Mouse (Mus musculus): ENCODE data around the gene Anks1.

Anks1 gene

DNA sequence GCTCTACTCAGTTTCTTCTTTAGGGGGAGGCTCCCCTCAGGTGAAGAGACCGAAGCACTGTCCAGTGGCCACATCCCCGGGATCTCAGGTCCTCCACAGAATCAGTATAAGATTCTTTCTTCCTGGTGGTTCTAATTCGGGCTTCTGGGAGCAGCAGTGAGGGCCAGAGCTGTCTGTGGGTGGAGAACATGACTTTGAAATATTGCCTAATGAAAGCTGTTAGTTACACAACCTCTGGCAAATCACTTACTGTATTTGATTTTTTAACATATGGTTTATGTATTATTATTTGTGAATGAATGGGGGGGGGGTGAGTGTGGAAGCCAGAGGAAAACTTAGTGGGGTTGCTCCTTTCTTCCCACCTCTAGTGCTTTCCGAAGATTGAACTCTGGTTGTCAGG lies 22.7 kb downstream of the Anks1 start:
- DNase-seq (ENCODE audit: low spot score), result no peak

DNA sequence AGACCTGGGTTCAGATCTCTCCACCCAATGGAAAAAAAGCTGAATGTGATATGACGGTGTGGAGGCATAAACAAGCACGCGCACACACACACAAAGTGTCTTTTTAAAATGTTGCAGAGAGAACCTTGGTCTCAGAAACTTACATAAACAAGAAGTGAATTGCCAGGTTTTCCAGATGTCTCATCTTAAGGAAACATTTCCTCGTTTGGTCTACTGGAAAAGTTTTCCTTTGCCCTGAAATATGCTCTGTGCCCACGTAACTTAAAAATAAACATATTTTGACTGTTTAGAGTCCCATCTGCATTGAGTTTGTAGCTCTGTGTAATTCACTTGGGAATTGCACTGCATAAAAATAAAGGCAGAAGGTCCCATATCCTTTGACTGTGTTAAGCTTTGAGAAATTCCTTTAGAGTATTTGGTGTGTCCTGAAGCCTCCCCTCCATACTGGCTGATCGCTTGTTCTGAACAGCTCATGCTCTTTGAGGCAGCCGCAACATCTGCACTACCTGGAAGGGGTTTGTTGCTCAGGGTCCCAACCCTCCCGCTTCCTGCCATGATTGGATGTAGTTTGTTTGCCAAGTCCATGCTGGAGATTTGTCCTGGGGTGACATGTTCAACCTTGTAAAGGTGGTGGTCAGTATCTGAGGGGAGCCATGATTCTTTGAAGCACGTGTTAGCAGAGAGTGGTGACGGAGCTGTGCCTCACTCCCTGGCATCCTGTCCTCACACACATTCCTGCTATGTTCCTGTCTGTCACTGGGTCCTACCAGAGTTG lies 25.2 kb downstream of the Anks1 start:
- no peak for DNase-seq (ENCODE audit: low spot score)

DNA sequence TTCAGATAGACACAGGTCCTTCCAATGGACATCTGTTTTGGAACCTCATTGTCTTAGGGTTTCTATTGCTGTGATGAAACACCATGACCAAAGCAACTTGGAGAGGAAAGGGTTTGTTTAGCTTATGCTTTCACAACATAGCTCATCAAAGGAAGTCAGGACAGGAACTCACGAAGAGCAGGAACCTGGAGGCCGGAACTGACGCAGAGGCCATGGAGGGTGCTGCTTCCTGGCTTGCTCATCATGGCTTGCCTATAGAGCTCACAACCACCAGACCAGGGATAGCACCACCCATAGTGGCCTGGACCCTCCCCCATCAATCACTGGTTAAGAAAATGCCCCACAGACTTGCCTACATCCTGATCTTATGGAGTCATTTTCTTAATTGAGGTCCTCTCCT lies 26.0 kb downstream of the Anks1 start:
- DNase-seq (ENCODE audit: low spot score), result no peak

DNA sequence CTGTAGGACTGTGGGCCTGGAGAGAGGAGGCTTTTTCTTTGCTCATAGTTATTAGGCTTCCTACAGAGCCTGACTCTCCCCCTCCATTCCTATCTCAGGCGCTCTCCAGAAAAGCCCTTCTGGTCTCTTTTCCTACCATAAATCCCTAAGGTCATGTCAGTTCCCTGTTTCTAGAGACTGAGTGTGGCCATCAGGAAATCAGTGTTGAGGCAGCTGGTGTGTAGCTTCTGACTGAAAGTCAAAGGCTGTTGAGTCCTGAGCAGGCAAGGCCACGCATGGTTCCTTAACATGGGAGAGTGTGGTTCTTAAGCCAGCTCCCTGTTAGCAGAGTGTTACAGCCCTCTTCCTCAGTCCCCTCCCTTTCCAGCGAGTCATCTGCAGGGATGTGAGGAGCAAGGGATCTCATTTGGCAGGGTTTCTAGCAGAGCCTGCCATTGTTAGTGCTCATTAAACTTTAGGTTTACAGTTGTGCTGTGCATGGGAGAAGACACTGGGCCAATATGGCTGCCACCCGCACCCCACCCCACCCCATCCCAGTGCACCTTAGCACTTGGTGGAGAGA lies 28.0 kb downstream of the Anks1 start:
- no peak for DNase-seq (ENCODE audit: low spot score)

DNA sequence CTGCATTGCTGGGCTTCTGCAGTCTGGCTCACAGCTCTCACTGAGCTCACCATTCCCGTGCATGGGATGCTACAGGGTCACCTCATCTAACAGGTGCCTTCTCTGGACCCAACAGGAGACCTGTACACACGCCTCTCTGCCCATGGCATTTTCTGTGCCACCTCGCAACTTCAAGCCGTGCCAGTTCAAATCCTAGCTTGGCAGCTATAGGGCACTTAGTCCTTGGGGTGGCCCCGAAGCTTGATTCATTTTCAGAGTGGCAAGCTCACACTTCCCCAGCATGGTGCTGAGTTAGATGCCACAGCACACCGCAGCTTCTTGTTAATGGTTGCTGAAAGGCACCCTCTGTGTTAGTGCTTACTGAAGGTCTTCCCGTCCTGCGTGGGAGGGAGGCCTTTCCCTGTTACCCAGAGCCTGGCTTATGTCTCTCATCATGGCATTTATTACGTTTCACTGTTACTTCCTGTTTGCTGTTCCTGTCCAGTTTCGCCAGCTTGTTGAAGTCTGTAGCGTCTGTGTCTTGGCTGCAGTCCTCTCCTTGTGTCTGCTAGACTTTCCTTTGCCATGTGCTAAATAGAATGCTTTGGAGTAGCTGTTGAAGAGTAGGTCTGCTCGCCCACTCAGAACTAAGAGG lies 29.1 kb downstream of the Anks1 start:
- no peak for DNase-seq (ENCODE audit: low spot score)

DNA sequence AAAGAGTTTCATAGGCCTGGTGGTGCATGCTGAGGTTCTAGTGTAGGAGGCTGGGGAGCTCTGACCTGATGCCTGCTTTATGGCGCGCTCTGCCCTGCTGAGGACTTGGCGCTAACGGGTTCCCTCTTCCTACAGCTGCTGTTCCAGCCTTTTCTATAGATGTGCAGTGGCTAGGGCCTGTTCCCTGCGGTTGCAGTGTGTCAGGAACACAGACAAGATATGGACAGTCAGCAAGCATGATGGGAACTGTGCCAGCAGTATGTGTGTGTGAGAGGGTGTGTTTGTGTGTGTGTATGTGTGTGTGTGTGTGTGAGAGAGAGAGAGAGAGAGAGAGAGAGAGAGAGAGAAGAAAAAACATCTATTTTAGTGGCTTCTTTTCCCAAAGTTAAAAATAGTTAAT lies 29.9 kb downstream of the Anks1 start:
- no peak for DNase-seq (ENCODE audit: low spot score)

DNA sequence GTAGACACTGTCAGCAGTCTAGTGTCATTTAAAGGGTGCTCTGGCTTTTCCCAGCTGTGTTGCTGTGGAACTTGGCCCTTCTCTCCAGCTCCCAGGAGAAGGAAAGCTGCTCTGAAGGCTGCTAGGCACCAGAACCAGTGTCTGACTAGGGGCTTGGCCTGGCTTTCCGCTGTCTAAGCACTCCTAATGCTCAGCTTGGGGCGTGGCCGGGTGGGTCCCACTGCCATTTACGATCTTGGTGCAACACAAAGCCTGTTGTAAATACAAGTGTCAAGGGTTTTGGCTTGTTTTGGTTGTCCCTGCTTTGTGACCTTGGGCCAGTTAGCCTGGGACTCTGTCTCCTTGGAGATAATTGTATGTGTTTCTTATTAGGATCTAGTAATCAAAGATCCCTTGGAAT lies 31.2 kb downstream of the Anks1 start:
- DNase-seq (ENCODE audit: low spot score), result no peak

DNA sequence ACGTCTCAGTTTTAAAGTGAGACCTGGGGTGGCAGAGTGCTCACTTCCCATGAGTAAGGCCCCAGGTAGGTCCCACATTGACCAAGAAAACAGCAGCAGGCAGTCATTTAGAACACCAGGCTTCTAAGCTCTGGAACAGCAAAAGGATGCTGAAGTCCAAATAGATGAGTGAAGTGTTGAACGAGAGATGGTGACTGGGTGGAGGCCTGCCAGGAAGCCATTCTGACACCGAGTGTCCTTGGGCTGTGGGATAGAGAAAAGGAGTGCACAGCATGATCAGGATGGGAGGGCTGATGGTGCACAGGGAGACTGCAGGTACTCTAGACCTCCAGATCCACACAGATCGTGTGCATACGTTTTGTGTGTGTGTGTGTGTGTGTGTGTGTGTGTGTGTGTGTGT lies 32.1 kb downstream of the Anks1 start:
- DNase-seq (ENCODE audit: low spot score), result no peak

DNA sequence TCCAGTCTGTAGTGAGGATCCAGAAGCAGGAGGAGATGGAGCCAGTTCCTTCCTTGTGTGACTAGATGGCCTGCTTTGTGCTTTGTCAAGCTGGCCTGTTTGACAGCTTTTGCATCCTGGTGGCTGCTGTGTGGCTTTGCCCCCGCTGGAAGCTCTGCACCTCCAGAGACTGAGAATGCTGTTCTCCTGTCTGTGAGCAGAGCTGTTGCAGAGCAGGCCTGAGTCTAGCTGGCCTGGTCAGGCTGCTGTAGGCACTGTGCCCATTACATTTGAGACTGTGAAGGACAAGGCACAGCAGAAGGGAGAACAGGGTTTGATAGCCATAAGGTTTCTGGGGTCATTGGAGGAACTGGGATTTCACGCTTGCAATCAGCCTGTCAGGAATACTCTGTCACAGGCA lies 32.6 kb downstream of the Anks1 start:
- DNase-seq (ENCODE audit: low spot score), result no peak

DNA sequence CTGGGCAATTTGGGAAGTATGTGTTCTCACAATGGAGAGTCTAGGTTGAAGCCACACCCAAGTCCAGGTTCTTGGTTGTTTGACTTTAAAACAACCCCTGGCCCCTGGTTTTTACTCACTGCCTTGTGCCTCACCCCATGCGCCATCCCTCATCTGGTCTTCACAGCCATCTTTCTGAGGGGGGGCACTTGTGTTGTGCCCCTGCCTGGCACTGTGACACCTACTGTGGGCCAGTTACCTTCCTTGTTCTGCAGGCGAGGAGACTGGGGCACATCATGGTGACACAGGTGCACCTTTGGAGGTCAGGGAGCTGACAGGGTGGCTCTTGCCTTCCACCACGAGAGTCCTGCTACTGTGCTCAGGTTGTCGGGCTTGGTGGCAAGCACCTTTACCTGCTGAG lies 33.0 kb downstream of the Anks1 start:
- no peak for DNase-seq (ENCODE audit: low spot score)

DNA sequence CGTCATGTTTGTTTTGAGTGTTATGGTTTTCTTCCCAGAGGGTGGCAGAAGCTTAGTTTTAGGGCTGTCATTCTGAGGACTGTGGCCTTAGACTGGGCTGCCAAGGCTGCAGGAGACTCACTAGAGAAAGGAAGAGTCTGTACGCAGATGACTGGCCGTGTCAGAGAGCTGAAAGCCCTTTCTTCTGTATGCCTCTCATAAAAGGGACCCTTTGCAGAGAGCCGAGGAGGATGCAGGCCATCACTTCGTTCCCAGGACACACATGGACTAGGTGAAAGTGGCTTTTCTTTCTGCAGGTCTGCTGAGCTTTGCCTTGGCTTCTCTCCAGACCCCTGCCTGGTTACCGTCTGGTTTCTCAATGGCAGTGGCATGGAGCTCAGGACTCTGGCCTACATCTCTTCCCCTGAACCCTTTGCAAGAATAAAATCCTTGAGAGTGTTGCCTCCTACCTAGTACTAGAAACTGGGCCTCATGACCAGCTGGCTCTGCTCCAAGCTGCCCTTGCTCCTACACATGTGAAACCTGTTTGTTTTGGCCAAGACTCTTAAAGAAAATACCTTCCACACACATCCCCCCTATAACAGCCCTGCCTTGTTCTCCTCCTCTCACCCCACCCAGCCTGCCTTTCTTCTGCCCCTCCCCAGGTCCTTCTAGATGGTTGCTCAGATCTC lies 36.6 kb downstream of the Anks1 start:
- no peak for DNase-seq (ENCODE audit: low spot score)

DNA sequence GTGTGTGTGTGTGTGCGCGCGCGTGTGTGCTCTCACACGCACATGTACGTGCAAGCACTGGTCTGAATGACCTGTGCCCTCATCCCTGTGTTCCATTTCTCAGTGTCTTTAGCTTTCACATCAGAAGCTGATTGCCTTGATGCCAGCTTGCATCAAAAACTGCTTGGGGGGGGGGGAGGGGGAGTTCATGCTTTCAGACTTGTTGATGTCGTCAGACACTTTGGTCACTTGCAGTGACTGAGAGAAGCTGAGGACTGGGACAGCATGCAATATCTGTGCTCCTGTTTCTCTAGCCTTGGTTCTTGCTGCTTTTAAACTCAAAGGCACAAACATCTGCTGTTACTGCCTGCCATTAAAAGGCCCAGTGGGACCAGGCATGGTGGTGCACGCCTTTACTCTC lies 37.3 kb downstream of the Anks1 start:
- DNase-seq (ENCODE audit: low spot score), result no peak

DNA sequence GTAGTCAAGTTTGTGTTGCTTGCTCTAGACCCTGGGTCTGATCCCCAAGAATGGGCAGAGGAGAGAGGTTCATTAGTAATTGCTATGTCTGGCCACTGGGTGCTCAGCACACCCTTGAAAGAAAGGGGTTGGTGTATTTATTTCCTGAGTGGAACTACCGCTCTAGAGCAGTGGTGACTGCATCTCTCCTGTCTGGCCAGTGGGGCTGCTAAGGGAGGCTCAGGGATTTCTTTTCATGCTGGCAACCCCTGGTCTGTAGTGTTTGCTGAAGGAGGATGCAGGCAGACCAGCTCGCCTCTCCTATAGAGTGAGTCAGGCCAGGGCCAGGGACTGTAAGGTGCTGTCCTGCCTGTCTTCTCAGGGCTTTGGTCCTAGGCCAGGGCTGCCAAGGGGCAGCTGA lies 38.0 kb downstream of the Anks1 start:
- DNase-seq (ENCODE audit: low spot score), result no peak

DNA sequence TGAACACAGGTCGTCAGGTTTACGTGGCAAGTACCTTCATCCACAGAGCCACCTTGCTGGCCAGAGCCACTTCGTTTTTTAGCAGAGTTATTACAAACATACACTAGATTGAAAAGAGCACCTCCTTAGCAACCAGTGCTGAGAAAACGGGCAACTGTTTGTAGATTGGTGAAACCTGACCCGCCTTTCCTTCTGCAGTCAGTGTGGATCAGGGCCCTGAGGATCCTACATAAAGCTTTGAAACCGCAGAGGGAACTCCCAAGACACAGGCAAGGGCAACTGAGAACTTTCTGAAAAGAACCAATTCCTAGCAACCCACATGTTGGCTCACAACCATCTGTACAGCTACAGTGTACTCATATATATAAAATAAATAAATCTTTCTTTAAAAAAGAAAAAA lies 44.0 kb downstream of the Anks1 start:
- no peak for DNase-seq (ENCODE audit: low spot score)

DNA sequence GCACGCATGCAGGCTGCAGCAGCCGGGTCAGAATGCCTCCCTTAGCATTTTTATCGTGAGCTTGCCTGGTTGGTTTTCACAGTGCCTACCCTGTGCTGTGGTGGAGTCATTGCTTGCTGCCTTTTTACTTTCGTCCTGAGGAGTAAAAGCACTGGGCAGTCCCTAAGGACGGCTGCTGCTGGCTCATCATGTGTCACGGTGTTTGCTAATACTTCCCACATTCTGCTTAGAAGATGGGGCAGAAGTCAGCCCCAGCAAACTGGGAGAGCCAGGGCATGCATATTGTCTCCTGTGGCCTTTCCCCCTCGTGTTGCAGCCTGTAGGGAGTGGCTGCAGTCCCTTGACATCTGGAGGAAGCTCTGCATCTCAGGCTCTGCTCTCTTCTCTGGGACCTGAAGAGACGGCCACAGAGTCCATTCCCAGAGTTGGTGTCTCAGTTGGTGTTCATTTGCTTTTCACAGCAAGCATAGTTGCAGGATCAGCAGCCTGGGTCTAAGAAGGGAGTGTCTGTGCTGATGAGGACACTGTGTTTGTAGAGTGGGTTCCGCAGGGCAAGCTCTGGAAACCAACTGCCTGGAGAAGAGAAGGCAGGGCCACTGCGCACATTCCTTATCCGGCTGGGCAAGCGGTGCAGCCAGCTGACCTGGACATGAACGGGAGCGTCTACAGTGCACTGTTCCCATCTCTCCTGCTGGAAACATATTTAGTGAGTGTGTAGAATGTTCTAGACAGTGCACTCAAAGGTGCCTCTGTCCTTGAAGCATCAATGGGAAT lies 45.7 kb downstream of the Anks1 start:
- no peak for DNase-seq (ENCODE audit: low spot score)

DNA sequence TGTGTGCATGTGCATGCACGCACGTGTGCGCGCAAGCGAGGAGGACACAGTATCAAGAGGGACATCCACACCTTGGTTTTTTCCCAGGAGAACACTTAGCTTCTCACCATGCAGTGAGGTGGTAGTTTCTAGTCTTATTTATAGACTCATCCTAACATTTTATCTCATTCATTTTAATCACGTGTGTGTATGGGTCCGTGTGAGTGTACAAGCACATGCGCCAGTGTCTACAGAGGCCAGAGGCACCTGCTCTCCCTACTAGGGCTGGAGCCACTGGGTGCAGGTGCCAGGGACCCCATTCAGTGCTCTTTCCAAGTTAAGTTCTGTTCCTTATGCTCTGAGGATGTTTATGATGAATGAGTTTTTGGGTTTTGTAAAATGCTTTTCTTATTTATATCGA lies 48.5 kb downstream of the Anks1 start:
- DNase-seq (ENCODE audit: low spot score), result no peak

DNA sequence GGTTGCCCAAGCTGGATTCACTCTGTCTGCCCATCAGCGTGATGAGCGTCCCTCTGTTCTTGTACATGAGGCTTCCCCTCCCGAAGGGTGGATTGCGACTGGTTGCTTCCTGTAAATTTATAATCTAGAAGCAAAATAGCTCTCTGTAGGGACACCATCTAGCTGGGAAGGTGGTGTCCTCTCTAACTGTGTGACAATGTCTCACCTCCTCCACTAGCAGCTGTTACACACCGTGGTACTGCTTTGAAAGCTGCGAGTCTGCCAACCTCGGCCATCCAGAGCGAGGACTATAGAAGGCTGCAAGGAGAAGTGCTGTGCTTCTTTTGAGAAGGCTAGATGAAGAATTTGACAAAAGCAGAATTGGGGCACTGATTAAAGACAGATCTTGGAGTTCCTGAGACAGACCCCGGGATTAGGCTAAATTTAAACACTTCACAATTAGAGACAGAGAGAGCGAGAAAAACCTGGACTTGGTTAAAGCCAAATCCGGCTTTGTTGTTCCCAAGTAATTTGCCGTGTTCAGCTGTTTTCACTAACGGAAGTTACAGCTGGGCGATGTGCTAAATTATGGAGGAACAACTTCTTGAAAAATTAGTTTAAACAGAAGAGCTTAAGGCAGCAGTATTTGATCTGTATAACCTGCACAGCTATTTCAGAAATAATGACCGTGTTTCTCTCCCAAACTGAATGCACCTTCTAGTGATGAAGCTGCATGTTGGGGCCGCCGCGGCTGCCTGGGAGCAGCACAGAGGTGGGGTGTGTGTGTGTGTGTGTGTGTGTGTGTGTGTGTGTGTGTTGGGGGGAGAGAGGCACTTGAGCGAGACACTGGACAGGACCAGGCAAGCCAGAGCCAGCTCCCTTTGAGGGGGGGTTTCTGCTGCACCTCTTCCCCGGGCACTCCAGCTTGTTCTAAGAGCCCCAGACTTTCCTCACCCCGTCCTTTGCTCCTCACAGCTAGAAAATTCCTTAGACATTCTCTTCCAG lies 51.3 kb downstream of the Anks1 start:
- no peak for DNase-seq (ENCODE audit: low spot score)

DNA sequence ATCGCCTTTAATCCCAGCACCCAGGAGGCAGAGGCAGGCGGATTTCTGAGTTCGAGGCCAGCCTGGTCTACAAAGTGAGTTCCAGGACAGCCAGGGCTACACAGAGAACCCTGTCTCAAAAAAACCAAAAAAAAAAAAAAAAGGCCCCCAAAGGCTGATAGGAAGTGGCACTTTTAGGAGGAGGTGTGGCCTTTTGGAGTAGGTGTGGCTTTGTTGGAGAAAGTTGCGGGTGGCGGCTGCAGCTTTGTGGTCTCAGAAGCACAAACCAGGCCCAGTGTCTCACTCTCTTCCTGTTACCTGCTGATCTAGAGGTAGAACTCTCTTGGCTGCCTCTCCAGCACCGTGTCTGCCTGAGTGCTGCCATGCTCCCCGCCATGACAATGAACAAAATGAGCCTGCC lies 54.0 kb downstream of the Anks1 start:
- peak; percentile 9 for DNase-seq (ENCODE audit: low spot score)

DNA sequence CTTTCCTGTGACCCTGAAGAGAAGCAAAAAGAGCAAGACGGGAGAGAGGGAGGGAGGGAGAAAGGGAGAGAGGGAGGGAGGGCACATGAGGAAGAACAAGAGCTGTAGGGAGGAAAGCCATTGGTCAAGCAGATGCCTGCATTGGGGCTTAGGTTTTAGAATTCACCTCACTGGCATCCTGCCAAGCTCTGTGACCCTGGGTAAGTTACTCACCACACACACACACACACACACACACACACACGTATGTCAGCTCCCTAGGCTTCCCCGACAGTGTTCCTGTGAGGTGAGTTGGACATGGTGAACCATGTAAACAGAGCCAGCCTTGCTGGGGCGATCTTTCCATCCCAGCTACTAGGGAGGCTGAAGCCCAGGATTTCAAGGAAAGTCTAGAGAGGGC lies 55.5 kb downstream of the Anks1 start:
- DNase-seq (ENCODE audit: low spot score), result no peak

DNA sequence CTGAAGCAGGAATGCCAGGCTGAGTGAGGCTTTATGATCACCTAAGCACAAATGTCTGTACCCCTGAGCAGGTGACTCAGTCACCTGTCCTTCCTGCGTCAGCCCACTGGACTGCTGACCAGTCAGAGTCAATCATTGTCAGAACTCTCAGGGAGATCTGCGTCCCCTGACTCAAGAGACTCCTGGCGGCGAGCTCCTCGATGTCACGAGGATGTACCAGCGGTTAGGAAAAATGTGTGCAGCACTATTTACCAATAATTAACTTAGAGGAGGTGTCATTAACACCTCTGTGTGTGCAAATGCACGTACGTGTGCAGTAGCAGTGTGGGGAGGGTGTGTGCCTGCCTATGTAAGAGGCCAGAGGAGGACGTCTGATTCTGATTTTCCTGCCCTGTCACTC lies 56.2 kb downstream of the Anks1 start:
- no peak for DNase-seq (ENCODE audit: low spot score)

DNA sequence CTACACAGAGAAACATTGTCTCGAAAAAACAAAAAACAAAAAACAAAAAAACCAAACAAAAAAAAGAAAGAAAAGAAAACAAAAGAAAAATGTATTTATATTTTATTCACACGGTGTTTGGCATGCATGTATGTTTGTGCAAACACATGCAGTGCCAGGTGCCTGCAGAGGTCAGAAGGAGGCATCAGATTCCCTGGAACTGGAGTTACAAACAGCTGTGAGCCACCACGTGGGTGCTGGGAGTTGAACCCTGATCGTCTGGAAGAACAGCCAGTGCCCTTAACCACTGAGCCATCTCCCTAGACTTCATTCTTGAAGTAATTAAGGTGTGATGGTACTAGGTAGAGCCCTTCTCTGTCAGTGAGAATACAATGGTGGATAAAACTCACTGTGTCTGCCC lies 57.0 kb downstream of the Anks1 start:
- no peak for DNase-seq (ENCODE audit: low spot score)
